Mouse (Mus musculus) T-helper 17 cell (primary cell): ENCODE data around the gene BC049352.

Experiments
- in situ Hi-C, 2 experiments: fragments of 300-600 bp; cut with MboI, MseI; formaldehyde crosslinking; loops; 1 replicate in 1 of 2; 2 replicates in 1 of 2; pipeline ENCODE4 v1.15.1; 2025; ENCODE audit warnings: high pct_unique_total_duplicates in 2 of 2

The BC049352 gene

DNA sequence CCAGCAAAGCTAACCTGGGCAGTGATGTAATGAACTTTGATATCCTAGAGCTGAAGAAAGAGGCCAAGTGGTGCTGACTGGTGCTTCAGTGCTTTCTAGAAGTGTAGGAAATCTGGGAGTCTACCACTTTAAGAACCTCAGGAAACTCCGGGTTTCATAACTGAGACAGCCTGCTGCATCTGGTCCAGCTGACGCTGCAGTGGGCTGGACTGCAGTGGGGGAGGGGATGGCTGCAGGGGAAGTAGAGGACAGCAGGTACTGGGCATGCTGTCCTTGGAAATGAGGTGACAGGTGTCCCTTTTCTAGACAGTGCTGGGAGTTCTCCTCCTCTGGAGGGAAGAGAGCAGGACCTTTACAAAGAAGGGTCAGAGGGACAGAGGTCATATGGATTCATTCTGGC lies at the start of gene BC049352:
BC049352 (plus strand) TSS at position 238 of the 400 bp plus-strand sequence.
- in situ Hi-C loops: no loop called here

GRCm38 (mm10) chr9:45133484-45134310 lies 48.1 kb upstream of the BC049352 start:
- in situ Hi-C loops: no loop called here

DNA sequence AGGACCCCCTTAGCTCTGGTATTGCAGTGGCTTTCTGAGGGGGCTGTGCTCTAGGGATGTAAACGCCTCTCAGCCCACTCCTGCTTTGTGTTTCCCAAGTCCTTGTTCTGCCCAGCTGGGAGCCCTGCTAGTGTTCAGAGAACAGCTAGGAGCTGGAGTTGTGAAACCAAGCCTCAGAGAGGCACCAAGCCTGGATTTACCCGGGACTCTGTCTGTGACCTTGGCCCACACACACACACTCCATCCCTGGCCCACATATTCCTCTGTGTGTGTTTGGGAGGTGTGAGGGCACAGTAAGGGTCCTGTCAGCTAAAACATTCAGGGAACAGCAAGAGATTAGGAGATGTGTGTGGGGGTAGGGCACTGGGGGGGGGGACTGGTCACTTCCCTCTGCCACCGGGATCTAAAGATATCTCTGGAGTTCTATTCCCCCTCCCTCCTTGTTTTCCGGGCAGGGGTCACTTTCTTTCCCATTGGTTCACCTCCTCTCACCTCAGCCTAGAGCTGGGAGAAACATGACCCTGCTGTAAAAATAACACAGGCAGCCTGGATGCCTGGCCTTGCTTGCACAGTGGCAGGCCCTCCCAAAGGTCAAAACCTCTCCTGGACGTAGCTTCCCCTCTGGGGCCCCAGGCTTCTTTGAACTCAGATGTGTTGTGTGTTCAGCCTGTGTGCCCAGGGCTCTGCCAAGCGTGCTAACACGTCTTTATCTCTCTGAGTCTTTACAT lies 45.2 kb upstream of the BC049352 start:
- in situ Hi-C loops: no loop called here

DNA sequence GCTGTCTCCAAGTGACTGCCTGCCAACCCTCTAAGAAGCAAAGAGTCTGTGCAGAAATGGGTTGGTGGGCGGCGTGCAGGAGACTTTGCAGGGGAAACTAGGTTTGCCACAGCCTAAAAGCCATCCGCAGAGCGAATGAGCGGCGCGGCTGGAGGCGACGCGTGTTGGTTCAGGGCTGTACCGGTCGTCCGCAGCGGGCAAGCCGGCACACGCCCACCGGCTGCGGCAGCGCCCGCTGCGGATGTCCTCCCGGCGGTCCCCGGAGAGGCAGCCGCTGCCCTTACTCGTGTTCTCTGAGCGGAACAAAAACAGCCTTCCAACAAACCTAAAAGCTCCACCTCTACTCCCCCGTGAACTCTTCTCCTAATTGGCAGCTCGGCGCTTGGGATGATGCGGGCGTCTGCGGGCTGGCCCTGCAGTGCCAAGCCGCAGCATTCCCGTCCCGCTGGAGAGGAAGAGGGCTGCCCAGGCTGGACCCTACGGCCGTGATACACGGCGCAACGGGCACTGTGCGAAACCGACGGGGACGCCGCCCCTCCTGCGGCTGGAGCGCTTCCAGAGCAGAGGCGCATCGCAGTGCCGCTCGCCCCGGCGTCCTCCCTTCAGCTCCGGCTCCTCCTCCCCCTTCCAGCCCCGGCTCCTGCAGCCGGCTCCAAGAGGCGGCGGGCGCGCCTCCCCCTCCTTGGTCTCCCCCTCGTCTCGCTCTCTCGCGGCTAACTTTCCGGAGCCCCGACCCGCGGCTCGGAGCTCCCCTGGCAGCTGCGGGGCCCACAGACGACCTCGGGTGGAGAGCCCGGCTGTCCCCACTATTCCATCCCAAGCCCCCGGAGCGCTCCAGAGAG lies 43.4 kb upstream of the BC049352 start, which contains the start of gene Scn4b:
Scn4b (plus strand) TSS at position 205 of the 842 bp plus-strand sequence.
- in situ Hi-C loops: no loop called here

DNA sequence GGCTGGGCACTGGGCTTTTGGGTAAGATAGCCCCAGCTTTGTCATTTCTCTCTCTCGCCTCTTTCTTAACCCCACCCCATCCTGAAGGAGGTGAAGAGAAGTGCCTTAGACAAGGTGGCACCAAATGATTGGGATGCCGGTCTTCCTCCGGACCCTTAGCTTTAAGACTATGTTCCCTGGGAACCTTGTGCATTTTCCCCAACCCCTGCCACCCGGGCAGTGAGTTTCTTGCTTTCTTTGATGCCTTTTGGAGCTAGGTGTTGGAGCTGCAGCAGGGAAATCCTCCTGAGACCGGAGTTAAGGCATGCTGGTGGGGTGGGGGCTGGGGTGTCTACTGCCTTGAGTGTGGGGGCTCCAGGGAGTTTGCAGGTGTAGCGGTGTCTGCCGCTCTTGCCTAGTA lies 42.7 kb upstream of the BC049352 start:
- in situ Hi-C loops: no loop called here

GRCm38 (mm10) chr9:45140945-45141344 lies 40.9 kb upstream of the BC049352 start:
- in situ Hi-C loops: loop anchor here (5.0 to 10.0 kb wide), 5 partner anchors 114 to 1086 kb away; partner anchors contain the start of gene Apoa1 (in 1 of the 2)

DNA sequence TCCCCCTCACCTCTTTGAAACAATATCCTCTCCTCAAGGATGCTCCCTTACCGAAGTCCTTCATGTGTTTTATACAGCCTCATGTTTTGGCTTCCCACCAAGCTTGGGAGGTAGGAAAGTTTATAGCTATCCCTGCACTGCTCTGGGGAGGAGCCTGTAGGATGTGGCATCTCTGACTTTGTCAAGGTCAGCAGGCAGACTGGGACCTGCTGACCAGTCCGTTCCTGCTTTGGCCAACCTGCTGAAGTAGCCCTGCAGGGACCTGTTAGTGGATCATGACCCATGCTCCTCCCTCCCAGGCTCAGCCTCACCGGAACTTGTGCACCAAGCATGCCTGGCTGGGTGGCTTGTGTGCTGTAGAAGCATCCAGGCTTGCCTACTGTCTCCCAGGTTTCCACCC lies 39.1 kb upstream of the BC049352 start:
- in situ Hi-C loops: loop anchor here (5.0 to 10.0 kb wide), 5 partner anchors 115 to 1085 kb away; partner anchors contain the start of gene Apoa1 (in 1 of the 2)

- in situ Hi-C loops: loop anchor here (5.0 to 10.0 kb wide), 4 partner anchors 231 to 431 kb away; no protein-coding TSS in a partner anchor
Measured at GRCm38 (mm10) chr9:45145533-45146266, 36.1 kb upstream of the BC049352 start.

- in situ Hi-C loops: loop anchor here (5.0 to 10.0 kb wide), 4 partner anchors 231 to 431 kb away; no protein-coding TSS in a partner anchor
Measured at GRCm38 (mm10) chr9:45146267-45146597, 35.6 kb upstream of the BC049352 start.

DNA sequence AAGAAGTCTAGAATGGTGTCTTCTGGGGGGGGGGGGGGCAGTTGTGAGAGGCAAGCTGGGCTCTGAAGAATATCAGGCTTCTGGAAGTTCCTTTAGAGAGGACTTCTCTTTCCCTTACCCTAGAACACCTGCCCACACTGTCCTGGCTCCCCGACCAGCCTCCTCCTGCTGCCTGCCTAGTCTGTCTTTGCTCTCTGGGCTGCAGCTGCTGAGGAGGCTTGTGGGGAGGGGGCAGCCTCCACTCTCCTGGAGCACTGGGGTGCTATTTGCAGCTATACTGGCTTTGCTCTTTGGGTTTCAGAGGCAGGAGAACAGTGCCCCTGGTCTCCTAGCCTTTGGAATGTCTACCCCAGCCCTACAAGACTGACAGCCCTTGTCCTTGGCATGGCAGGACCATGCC lies 30.9 kb upstream of the BC049352 start:
- in situ Hi-C loops: no loop called here

GRCm38 (mm10) chr9:45153361-45153760 lies 28.4 kb upstream of the BC049352 start:
- in situ Hi-C loops: no loop called here

DNA sequence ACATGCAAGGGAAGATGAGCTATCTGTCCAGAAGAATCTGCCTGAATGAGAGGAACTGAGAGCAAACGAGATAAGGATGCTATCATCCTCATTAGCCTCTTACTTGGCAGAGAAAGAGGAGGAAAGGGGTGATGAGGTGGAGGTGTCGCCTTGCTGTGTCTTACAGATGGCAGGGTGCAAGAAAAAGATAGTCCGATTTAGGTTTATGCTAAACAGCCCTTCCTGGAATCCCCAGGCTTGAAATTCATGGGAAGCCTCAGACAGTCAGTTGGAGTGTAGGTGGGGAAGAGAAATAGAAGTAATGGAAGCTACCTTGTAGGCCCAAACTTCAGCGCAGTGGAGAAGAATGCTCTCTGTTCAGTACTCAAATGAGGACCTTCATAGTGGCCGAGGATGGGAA lies 13.9 kb upstream of the BC049352 start:
- in situ Hi-C loops: no loop called here

- in situ Hi-C loops: no loop called here
Measured at GRCm38 (mm10) chr9:45170150-45170549, 11.7 kb upstream of the BC049352 start.

DNA sequence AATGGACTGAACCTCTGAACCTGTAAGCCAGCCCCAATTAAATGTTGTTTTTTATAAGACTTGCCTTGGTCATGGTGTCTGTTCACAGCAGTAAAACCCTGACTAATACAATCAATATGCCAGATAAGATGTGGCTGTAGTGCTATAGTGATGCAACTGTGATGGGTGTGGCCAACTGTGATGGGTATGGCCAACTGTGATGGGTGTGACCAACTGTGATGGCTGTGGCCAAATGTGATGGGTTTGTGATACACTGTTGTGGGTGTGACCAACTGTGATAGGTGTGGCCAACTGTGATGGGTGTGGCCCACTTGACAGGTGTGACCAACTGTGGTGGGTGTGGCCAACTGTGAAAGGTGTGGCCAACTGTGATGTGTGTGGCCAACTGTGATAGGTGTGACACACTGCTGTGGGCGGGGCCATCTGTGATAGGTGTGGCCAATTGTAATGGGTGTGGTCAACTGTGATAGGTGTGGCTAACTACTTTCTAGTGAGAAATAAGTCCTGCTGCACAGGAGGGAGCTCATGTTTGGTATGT lies 10.7 kb upstream of the BC049352 start:
- in situ Hi-C loops: no loop called here

- in situ Hi-C loops: no loop called here
Measured at GRCm38 (mm10) chr9:45173475-45173874, 8.3 kb upstream of the BC049352 start.

GRCm38 (mm10) chr9:45179282-45179681 lies 2.5 kb upstream of the BC049352 start:
- in situ Hi-C loops: no loop called here

GRCm38 (mm10) chr9:45182521-45182920 lies 714 bp downstream of the BC049352 start:
- in situ Hi-C loops: no loop called here

DNA sequence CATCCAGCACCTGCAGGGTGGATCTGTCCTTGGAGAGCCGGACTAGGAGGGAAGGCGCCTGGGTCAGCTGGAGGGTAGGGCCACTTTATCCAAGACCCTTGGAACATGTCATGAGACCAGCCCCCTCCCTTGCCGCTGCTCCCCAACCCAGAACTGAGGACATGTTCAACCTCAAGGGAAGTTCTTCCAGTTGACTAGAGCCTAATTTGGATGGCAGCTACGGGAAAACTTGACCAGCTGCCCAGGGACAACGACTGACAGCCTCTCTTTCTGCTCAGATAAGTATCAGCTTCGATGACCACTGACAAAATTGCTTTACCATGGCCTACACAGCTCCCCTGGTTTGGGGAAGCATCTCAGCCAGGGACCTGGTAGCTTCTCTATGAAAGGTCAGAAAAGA lies 1.5 kb downstream of the BC049352 start:
- in situ Hi-C loops: no loop called here

GRCm38 (mm10) chr9:45185250-45185649 lies 3.4 kb downstream of the BC049352 start:
- in situ Hi-C loops: no loop called here
